Mouse (Mus musculus) cerebellum, adult (tissue): ENCODE measurements around the gene Aacs.
A peak's percentile ranks its signal among the peaks of the same experiment; 100 is the strongest.
"Not testable (repeated sequence)": the region's sequence is repeated elsewhere in the genome, so short reads cannot be mapped to it uniquely, and the experiment has no call there.

ENCODE experiments used
- ATAC-seq: cut with Nextera tagmentation; 2 replicates; pipeline ENCODE4 v1.9.2; 2017; ENCODE audit warnings: mild to moderate bottlenecking, moderate library complexity, mixed read lengths; ENCODE audit not compliant: insufficient number of reproducible peaks, low FRiP score, low TSS enrichment

The Aacs gene

GRCm38 (mm10) chr5:125488116-125488455 lies 12.5 kb downstream of the Aacs start:
- ATAC-seq, result no peak

GRCm38 (mm10) chr5:125488953-125489352 lies 13.3 kb downstream of the Aacs start:
- not testable (repeated sequence) for ATAC-seq

- ATAC-seq, result peak; percentile 57; the same call in 1 of the 2 replicates
Observed at GRCm38 (mm10) chr5:125491107-125491506, 15.5 kb downstream of the Aacs start.

- no peak for ATAC-seq
Observed at GRCm38 (mm10) chr5:125492379-125493092, 16.9 kb downstream of the Aacs start.

GRCm38 (mm10) chr5:125493093-125493423 lies 17.4 kb downstream of the Aacs start:
- no peak for ATAC-seq

GRCm38 (mm10) chr5:125495655-125496054 lies 20.0 kb downstream of the Aacs start:
- ATAC-seq, result no peak

GRCm38 (mm10) chr5:125497821-125498600 lies 22.4 kb downstream of the Aacs start:
- ATAC-seq, result peak; percentile 90

GRCm38 (mm10) chr5:125501505-125501904 lies 25.9 kb downstream of the Aacs start:
- ATAC-seq, result no peak

- ATAC-seq, result no peak
Observed at GRCm38 (mm10) chr5:125502186-125502585, 26.6 kb downstream of the Aacs start.

GRCm38 (mm10) chr5:125503628-125504027 lies 28.0 kb downstream of the Aacs start:
- ATAC-seq, result no peak

GRCm38 (mm10) chr5:125504692-125505091 lies 29.1 kb downstream of the Aacs start:
- no peak for ATAC-seq

- ATAC-seq, result no peak
Observed at GRCm38 (mm10) chr5:125505968-125506367, 30.4 kb downstream of the Aacs start.

GRCm38 (mm10) chr5:125507582-125507981 lies 32.0 kb downstream of the Aacs start:
- ATAC-seq, result no peak

- ATAC-seq, result no peak
Observed at GRCm38 (mm10) chr5:125508006-125508405, 32.4 kb downstream of the Aacs start.

- ATAC-seq, result no peak
Observed at GRCm38 (mm10) chr5:125509541-125509940, 33.9 kb downstream of the Aacs start.

- ATAC-seq, result no peak
Observed at GRCm38 (mm10) chr5:125515006-125515405, 39.4 kb downstream of the Aacs start.

GRCm38 (mm10) chr5:125518640-125519039 lies 43.0 kb downstream of the Aacs start:
- no peak for ATAC-seq

- ATAC-seq, result no peak
Observed at GRCm38 (mm10) chr5:125520930-125521590, 45.4 kb downstream of the Aacs start.

GRCm38 (mm10) chr5:125523361-125523760 lies 47.7 kb downstream of the Aacs start:
- no peak for ATAC-seq

- ATAC-seq, result no peak
Observed at GRCm38 (mm10) chr5:125525516-125525915, 49.9 kb downstream of the Aacs start.

GRCm38 (mm10) chr5:125526464-125526863 lies 50.9 kb downstream of the Aacs start:
- no peak for ATAC-seq
